Mouse (Mus musculus): ENCODE results near the gene Slc15a4. TPM values are rescaled to one million over a fixed set of nuclear protein-coding genes. Genes with fewer than 3 reads are reported as not detected.

Slc15a4 gene
- 10 to 100 TPM; 24.0 to 26.4 TPM for total RNA-seq (2021)
- long read RNA-seq, experiment 1, transcript Slc15a4-201 (8 exons, 2,732 nt), result major isoform, 19 of 36 reads
- long read RNA-seq, experiment 1, partial matches to known transcripts, result 0 of 36 reads
- long read RNA-seq, experiment 1, other reads (novel, unspliced or antisense), result 16 of 36 reads
- long read RNA-seq, experiment 2, transcript Slc15a4-201 (8 exons, 2,732 nt), result major isoform, 10 of 52 reads
- long read RNA-seq, experiment 2, transcript Slc15a4-205 (8 exons, 2,673 nt), result minor isoform, 6 of 52 reads
- long read RNA-seq, experiment 2, partial matches to known transcripts, result 0 of 52 reads
- long read RNA-seq, experiment 2, other reads (novel, unspliced or antisense), result 34 of 52 reads

GRCm38 (mm10) chr5:127632167-127633145 lies at the start of gene Slc15a4, which contains the start of gene Glt1d1:
Gene Slc15a4, minus strand, starts transcription at chr5:127632897.
Gene Glt1d1, plus strand, starts transcription at chr5:127632262.
- peak within 1 kb of the TSS; percentile 94 for H3K27ac ChIP-seq
- peak within 1 kb of the TSS; percentile 71 for H3K4me3 ChIP-seq
- DNase-seq (ENCODE audit: low spot score in 2 of 2), result no peak
- TF ChIP-seq CTCF (conservative IDR thresholded peaks at IDR 0.05), result no peak

GRCm38 (mm10) chr5:127678501-127678900 lies 45.8 kb upstream of the Slc15a4 start:
- Histone ChIP-seq H3K27ac (no peak overlapping the region), H3K4me3 (no peak overlapping the region)
- DNase-seq (ENCODE audit: low spot score in 2 of 2), result no peak
- TF ChIP-seq CTCF (conservative IDR thresholded peaks at IDR 0.05), result peak; percentile 49

GRCm38 (mm10) chr5:127677561-127677960 lies 44.9 kb upstream of the Slc15a4 start:
- DNase-seq (ENCODE audit: low spot score in 2 of 2), result no peak
- Histone ChIP-seq H3K27ac (no peak overlapping the region), H3K4me3 (no peak overlapping the region)
- peak; percentile 40 for TF ChIP-seq CTCF (conservative IDR thresholded peaks at IDR 0.05)

- peak; percentile 58 for TF ChIP-seq CTCF (conservative IDR thresholded peaks at IDR 0.05)
- no peak for DNase-seq (ENCODE audit: low spot score in 2 of 2)
- H3K4me3 ChIP-seq, result no peak overlapping the region
- H3K27ac ChIP-seq, result no peak overlapping the region
Measured at GRCm38 (mm10) chr5:127673913-127674312, 41.2 kb upstream of the Slc15a4 start.

- Histone ChIP-seq H3K27ac (no peak overlapping the region), H3K4me3 (no peak overlapping the region)
- no peak for TF ChIP-seq CTCF (conservative IDR thresholded peaks at IDR 0.05)
- no peak for DNase-seq (ENCODE audit: low spot score in 2 of 2)
Measured at GRCm38 (mm10) chr5:127660979-127661378, 28.3 kb upstream of the Slc15a4 start.

- no peak for DNase-seq (ENCODE audit: low spot score in 2 of 2)
- no peak overlapping the region for H3K27ac ChIP-seq
- TF ChIP-seq CTCF (conservative IDR thresholded peaks at IDR 0.05), result no peak
- no peak overlapping the region for H3K4me3 ChIP-seq
Measured at GRCm38 (mm10) chr5:127660267-127660666, 27.6 kb upstream of the Slc15a4 start.

GRCm38 (mm10) chr5:127659312-127659711 lies 26.6 kb upstream of the Slc15a4 start:
- TF ChIP-seq CTCF (conservative IDR thresholded peaks at IDR 0.05), result peak; percentile 69
- H3K27ac ChIP-seq, result no peak overlapping the region
- no peak for DNase-seq (ENCODE audit: low spot score in 2 of 2)
- H3K4me3 ChIP-seq, result no peak overlapping the region

GRCm38 (mm10) chr5:127658257-127658656 lies 25.6 kb upstream of the Slc15a4 start:
- TF ChIP-seq CTCF (conservative IDR thresholded peaks at IDR 0.05), result peak; percentile 36
- DNase-seq (ENCODE audit: low spot score in 2 of 2), result no peak
- Histone ChIP-seq H3K4me3 (no peak overlapping the region), H3K27ac (no peak overlapping the region)

- H3K27ac ChIP-seq, result no peak overlapping the region
- TF ChIP-seq CTCF (conservative IDR thresholded peaks at IDR 0.05), result peak; percentile 72
- DNase-seq (ENCODE audit: low spot score in 2 of 2), result peak; percentile 11 to 35
- H3K4me3 ChIP-seq, result no peak overlapping the region
Measured at GRCm38 (mm10) chr5:127649077-127649476, 16.4 kb upstream of the Slc15a4 start.

- Histone ChIP-seq H3K4me3 (no peak overlapping the region), H3K27ac (no peak overlapping the region)
- DNase-seq (ENCODE audit: low spot score in 2 of 2), result peak; percentile 25 to 51
- peak; percentile 73 for TF ChIP-seq CTCF (conservative IDR thresholded peaks at IDR 0.05)
Measured at GRCm38 (mm10) chr5:127648046-127648445, 15.3 kb upstream of the Slc15a4 start.

GRCm38 (mm10) chr5:127641185-127641958 lies 8.7 kb upstream of the Slc15a4 start:
- peak in 1 of 2 experiments; percentile 33 for DNase-seq (ENCODE audit: low spot score in 2 of 2)
- no peak for TF ChIP-seq CTCF (conservative IDR thresholded peaks at IDR 0.05)
- H3K4me3 ChIP-seq, result no peak overlapping the region

GRCm38 (mm10) chr5:127640359-127640758 lies 7.7 kb upstream of the Slc15a4 start:
- peak; percentile 65 for TF ChIP-seq CTCF (conservative IDR thresholded peaks at IDR 0.05)
- no peak for DNase-seq (ENCODE audit: low spot score in 2 of 2)
- H3K4me3 ChIP-seq, result no peak overlapping the region
- H3K27ac ChIP-seq, result no peak overlapping the region

More at GRCm38 (mm10) chr5:127641185-127641958, 8.7 kb upstream of the Slc15a4 start:
- no peak overlapping the region for H3K27ac ChIP-seq
